Mouse (Mus musculus) adrenal gland (tissue): ENCODE results near the gene Zfp318.

Source experiments
- intact Hi-C: fragments of 180-260 bp; cut with DNase I; formaldehyde crosslinking; loops from one replicate; pipeline ENCODE4 v1.15.1; 2025
- long read RNA-seq, 2 experiments: library from polyadenylated mRNA; unstranded; transcript quantifications; one replicate each; pipeline ENCODE4 v2.0.0; 2020; ENCODE audit warnings: borderline replicate concordance in 1 of 2; ENCODE audit not compliant: insufficient replicate concordance in 1 of 2

The Zfp318 gene
- long read RNA-seq, experiment 1, partial matches to known transcripts, result 0 of 1 reads
- long read RNA-seq, experiment 1, other reads (novel, unspliced or antisense), result 1 of 1 reads
- long read RNA-seq, experiment 2, partial matches to known transcripts, result 2 of 5 reads
- long read RNA-seq, experiment 2, other reads (novel, unspliced or antisense), result 3 of 5 reads

DNA sequence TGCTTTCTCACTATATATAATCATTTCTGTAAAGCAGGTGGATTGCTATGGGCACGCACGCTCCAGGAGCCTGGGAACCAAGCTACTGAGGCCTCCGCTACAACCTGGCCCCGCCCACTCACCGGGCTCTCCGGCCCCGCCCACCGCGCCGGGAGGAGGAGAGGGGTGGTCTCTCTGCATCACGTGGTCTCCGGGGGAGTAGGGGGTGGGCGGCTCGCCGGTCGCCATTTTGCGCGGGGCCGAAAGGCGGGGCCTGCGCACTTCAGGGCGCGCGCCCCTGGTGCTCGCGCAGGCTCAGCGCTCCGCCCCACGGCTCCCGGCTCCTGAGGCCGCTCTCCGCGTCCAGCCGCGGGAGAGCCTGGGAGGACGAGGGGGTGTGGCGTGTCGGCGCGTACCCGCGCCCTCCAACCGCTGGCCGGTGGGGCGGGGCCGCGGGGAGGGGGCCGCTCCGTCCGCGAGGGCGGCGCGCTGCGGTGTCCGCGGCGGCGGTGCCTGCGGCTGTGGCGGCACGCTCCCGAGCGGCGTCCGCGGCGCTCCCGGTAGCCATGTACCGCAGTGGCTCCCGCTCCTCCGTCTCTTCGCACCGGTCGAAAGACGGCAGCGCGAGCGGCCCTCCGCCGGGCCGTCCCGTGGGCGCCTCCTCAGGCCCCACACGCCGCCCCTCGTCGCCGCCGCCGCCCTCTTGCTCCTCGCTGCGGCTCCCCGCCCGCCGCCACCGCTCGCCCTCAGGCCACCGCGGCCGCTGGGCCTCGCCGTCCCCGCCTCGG lies at the start of gene Zfp318:
Gene Zfp318, plus strand, starts transcription at position 438 of the 767 bp plus-strand sequence.
- intact Hi-C loops, result no loop called here

DNA sequence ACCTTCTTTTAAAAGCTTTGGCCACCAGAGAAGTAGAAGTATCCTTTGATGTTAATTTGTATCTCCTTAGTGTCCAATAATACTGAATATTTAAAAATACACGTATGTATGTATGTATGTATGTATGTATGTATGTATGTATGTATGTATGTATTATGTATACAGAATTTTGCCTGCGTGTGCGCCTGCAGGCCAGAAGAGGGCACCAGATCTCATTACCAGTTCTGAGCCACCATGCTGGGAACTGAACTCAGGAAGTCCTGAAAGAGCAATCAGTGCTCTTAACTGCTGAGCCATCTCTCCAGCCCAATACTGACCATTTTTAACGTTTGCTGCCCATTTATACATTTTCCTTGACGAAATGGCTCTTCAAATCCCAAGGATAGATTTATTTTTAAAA lies 47.1 kb upstream of the Zfp318 start:
- intact Hi-C loops, result no loop called here

DNA sequence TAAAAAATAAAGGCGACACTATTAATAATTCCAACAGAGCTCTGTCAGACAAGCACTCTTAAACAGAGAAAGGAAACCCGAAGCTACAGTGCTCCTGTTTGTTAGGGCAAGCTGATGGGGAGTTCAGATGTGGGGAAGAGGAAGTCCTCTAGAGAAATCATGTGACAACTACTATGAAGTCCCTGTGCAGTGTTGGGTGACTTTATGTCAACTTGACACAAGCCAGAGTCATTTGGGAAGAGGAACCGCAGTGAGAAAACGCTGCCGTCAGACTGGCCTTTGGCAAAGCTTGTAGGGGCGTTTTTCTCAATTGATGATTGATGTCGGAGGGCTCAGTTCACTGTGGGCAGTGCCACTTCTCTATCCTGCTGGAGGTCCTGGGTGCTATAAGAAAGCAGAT lies 42.3 kb upstream of the Zfp318 start:
- intact Hi-C loops, result no loop called here

DNA sequence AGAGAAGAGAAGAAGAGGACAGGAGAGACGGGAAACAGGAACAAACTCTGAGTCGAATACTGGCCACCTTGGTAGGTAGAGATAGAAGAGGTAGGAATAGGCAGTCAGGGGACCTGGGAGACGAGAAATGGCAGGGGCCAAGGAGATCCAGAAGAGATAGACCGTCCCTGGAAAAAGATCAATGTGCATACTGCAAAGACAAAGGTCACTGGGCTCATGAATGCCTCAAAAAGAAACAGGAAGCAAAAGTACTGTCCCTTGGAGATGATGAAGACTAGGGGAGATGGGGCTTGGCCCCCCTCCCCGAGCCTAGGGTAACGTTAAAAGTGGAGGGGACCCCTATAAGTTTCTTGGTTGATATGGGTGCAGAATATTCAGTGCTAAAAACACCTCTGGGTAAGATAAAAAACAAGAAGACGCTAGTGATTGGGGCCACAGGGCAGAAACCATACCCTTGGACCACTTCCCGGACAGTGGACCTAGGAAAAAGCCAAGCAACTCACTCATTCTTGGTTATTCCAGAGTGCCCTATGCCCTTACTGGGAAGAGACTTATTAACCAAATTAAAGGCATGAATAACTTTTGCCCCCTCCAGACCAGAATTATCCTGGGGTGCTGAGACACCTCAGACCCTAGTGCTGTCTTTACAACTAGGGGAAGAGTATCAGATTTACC lies 32.4 kb upstream of the Zfp318 start:
- intact Hi-C loops, result no loop called here

DNA sequence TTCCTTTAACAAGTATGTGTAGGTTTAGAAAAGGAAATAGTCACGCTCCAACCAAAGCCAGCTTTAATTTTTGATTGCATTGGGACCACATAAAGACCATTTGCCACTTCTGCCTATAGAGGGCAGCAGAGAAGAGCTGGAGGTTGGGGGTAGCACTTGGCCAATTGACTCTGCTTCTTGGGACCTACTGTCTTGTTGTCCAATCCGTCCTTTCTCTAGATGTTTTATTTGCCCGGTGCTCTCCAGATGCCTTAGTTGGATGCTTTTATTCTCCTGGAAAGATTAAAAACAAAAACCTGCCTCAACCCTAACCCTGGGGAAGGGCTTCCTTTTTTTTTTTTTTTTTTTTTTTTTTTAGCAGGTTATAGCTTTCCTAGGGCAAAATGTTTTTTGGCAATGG lies 11.7 kb upstream of the Zfp318 start:
- intact Hi-C loops, result no loop called here

DNA sequence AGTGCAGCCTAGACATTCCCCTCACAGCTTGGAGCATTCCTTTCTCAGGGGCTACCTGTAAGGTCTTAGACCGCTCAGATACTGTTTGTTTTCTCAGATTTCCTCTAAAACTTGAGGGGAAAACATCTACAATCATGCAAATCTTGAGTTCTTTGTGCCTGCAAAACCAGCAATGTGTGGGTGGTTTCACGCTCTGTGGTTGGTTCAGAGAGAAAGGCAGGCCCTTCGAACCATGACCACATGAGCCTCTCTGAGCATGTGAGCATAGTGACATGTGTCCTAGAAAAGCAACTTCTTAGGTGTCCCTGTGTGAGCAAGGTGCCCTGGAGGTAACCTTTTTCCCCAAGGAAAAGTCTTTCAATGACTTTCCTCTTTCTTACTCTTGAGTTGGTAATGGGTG lies 5.0 kb upstream of the Zfp318 start:
- intact Hi-C loops, result no loop called here

DNA sequence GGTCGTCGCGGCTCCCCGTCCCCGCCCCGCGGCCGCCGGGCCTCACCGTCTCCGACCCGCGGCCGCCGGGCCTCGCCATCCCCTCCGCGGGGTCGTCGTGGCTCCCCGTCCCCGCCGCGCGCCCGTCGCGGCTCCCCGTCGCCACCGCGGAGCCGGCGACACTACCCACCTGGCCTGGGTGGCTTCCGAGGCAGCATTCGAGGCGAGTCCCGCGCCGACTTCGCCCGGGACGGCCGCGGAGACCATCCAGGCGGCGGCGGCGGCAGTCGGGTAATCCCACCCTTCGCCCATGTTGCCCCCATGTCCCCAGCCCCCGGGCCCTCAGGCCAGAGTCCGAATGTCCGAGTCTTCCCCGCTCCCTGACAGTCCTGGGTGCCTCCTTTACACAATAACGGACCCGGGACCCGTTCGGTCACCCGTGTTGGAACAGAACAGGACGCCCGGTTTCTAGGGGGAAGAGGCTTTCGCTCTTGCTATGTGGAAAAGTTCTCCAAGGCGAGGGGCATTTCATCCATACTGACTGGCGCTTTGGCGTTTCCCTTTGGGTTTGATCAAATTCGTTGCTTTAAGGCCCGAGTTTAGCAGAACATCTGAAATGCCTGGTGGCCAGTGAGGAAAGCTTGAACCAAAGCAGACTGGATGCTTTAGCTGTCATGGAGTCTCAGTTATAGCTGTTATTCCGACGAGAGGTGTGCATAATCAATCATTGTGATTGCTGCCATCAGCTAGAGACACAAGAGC lies 700 bp downstream of the Zfp318 start:
- intact Hi-C loops, result no loop called here

DNA sequence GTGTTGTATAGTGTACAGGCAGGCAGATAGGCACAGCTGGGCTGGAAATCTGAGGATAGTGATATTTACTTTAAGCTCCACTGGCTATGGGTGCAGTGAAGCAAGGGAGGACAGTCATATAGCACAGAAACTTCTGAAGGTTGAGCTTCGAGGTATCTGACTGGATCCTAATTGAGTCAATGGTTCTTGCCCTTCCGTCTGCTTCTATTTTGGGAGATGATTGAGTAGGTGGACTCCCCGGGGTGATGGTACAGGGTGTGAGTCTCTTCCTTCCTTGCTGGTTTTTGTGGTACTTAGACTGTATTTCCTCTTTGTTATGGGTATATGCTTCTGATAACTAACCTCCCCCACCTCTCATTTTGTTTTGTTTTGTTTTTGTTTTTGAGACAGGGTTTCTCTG lies 4.7 kb downstream of the Zfp318 start:
- intact Hi-C loops, result no loop called here

DNA sequence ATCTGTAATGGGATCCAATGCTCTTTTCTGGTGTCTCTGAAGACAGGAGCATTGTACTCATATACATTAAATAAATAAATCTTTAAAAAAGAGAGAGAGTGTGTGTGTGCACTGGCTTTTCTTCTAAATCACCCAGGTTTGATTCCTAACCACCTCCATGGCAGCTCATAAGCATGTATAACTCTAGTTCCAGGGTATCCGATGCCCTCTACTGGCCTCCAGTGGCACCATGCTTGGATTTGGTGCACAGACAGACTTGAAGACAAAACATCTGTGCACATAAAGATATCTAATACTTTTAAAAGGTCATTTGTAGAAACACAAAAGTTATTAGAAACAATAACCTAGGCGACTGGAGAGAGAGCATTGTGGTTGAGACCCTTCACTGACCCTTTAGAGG lies 9.5 kb downstream of the Zfp318 start:
- intact Hi-C loops, result loop anchor here (10.0 kb wide), 2 partner anchors 128 to 208 kb away; no protein-coding TSS in a partner anchor

DNA sequence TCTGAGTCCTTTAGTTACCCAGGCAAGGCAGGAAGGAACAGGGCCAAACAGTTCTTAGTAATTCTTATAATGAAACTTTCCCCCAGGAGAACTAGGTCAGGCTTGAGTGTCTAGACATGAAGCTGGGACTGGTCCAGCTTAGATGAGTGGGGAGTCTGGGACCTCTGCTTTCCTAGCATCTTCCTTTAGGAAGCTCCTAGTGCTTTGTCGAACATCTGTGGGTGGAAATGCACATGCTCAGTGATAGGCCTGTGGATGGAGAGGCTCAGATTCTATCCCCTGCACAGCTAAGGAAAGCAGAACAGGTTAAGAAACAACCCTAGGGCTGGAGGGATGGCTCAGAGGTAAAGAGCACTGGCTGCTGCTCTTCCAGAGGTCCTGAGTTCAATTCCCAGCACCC lies 11.1 kb downstream of the Zfp318 start:
- intact Hi-C loops, result loop anchor here (10.0 kb wide), 2 partner anchors 130 to 210 kb away; no protein-coding TSS in a partner anchor

DNA sequence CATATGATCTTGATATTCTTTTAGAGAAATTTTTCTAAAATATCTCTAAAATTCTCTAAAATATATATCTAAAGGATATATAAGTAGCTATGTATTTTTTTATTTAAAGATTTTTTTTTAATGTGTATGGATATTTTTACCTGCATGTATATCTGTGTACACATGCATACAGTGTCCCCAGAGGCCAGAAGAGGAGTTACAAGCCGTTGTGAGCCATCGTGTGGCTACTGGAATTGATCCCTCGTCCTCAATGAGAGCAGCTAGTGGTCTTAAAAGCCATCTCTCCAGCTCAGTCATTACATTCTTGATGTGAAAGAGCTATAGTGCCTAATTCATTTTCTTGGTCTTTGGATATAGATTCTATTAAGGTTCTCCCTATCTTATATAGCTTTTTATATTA lies 24.9 kb downstream of the Zfp318 start:
- intact Hi-C loops, result no loop called here

DNA sequence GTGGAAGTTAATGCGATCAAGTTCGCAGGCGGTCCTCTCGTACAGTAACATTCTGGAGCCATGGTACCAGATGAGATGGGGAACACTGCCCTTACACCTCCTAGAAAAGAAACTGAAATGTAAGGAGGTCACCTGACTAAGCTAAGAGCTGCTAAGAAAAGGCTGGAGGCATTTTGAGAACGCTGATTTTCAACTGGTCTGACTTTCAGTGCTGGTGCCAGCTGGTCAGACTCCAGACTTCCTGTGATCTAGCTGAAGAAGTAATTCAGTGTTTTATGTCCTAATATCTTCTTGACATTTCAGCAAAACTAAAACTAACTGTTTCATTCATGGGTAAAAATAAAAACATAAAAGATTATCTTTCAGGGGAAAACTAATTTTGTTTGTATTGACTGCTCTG lies 35.1 kb downstream of the Zfp318 start:
- intact Hi-C loops, result no loop called here

DNA sequence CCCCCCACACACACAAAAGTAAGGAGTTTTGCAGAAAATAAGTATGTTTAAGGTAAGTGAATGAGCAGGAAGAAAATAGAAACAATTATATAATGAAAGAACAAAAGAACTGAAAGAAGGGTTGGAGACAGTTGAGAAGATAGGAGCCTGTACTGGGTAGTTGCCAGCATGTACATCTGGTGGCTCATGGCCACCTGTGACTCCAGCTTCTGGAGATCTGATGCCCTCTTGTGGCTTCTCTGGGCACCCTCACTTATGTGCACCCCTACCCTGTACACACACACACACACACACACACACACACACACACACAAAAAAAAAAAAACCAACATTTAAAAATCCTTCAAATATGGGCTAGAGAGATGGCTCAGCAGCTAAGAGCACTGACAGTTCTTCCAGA lies 36.2 kb downstream of the Zfp318 start:
- intact Hi-C loops, result no loop called here

DNA sequence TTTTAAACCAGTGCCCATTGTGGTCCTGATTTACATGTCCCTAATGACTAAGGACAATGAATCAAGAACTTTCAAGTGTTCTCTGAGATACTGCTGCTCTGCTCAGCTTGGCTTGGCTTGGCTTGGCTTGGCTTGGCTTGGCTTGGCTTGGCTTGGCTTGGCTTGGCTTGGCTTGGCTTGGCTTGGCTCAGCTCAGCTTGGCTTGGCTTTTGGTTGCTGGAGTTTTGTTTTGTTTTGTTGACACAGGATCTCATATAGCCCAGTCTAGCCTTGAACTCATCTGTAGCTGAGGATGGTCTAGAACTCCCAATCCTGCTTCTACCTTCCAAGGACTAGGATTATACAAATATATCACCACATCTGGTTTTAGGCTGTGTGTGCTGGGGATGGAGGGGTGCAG lies 43.0 kb downstream of the Zfp318 start:
- intact Hi-C loops, result no loop called here

DNA sequence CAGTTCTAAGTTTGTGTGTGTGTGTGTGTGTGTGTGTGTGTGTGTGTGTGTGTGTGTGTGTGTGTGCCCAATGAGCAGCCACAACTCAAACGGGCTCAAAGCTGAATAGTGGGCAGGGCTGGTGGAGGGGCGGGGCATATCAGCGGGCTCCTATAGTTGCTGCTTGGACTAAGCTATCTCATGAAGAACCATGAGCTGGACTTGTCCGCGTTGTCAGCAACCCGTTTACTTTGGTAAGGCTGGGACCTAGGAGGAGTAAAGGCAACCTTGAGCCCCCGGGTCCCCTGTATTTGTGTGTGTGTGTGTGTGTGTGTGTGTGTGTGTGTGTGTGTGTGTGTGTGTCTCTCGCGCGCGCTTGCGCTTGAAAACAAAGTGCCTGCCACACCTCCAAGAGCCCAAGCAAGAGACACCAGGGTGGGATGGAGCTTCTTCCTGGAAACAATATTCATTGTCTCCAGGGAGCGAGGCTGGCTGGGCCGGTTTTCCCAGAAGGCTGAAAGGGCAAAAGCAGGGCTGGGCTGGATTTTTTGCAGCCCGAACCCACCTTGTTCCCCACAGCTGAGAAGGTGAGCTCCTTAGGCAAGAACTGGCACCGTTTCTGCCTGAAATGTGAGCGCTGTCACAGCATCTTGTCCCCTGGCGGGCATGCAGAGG lies 45.4 kb downstream of the Zfp318 start, which contains the start of gene Crip3:
Gene Crip3, plus strand, starts transcription at position 166 of the 654 bp plus-strand sequence.
- intact Hi-C loops, result no loop called here

DNA sequence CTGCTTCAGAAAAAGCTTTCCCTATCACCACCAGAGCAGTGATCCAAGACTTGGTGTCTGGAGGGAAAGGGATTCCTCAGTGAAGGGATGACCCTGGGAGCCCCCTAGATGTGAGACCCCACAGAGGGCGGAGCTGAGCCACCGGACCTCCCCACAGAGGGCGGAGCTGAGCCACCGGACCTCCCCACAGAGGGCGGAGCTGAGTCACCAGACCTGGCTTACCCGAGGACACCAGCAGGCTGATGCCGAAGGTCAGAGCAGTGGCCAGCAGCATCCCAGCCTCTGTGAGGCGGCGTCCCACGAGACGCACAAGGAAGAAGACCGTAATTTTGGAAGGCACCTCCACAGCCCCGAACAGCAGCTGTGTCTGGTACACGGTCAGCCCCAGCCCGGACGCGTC lies 50.1 kb downstream of the Zfp318 start:
- intact Hi-C loops, result no loop called here

DNA sequence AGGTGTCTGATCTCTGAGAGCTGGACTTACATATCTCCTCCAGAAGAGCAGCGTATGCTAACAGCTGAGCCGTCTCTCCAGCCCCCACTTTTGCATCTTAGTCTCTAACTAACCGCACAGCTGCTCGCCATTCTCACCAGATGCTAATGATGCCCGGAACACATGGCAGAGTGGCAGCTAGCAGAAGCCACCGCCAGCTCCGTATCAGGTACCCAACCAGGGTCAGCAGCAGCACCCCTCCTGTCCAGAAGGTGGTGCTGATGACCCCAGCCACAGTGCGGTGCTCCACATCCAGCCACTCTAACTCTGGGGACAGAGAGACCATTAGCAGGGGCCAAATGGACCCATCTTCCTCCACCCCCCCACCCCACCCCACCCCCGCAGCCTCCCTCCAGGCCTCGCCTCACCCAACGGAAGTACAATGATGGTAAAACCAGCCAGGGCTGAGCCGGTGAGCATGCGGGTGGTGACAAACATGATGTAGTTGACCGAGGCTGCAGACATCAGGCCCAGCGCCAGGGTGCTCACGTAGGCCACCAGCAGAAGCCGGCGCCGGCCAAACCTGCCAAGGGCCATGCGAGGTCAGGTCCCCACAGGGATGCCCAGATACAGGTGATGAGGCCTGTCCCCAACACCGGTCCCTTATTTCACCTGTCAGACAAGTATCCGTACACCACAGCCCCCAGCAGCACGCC lies 53.3 kb downstream of the Zfp318 start:
- intact Hi-C loops, result no loop called here

DNA sequence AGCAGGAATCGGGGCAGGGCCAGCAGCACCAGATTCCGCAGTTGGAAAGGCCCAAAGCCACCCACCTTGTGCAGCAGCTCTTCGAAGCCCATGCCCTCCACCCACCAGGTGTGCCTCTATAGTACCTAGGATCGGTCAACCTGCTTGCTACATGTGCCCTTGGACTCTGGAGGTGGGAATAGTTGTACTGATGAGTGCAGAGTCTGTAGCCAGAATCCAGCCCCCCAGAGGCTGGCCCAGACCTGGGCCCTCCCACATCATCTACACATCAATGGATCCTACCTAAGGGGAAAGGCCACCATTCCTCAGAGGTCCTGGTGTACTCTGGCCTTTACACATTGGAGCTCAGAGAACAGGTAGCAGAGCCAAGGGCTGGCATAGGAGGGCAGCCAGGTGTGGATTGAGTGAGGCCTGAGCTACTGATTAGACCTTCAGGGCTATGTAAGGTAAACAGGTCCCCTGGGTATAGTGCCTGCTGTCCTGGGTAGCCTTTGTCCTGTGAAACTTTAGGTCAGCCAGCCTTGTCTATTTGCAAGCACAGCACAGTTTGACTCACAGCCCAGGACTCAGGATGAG lies 54.9 kb downstream of the Zfp318 start, which contains the start of gene Slc22a7:
Gene Slc22a7, minus strand, starts transcription at position 160 of the 576 bp plus-strand sequence.
- intact Hi-C loops, result no loop called here

DNA sequence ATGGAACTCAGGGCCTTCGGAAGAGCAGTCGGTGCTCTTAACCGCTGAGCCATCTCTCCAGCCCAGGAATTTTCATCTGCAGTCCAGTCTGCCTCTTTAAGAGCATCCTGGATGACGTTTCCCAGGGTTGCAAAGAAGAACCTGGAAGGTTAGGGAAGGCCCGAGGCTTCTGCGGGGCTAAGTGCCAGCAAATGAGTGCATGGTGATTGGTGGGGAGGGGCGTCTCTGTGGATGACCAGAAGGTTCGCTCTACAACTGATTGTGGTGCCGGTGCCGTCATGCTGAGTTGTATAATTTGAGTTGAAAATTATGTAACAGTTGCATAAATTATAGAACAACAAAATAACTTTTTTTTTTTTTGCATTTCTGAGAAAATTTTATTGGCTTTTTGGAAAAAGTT lies 55.6 kb downstream of the Zfp318 start:
- intact Hi-C loops, result no loop called here
